Mouse (Mus musculus) intestine, embryonic 14.5 days (tissue): Measurements from ENCODE around the gene Gse1. TPM values are rescaled to one million over a fixed set of nuclear protein-coding genes. Genes with fewer than 3 reads are reported as not detected.

Source experiments
- ATAC-seq: fragments of 200-750 bp; cut with Nextera tagmentation; replicated peaks from 2 replicates; pipeline ENCODE4 v1.8.0; 2017; ENCODE audit warnings: low read depth, moderate number of reproducible peaks, moderate TSS enrichment, moderate library complexity; ENCODE audit not compliant: low FRiP score, low TSS enrichment
- DNase-seq: peaks from one replicate; pipeline ENCODE4 v3.0.0-alpha.2; 2018; ENCODE audit warnings: low spot score
- H3K27ac ChIP-seq: fragments of 300-500 bp; sonication (generic); 2 replicates; pipeline ENCODE4 v1.5.1; 2014; ENCODE audit warnings: low read depth, mild to moderate bottlenecking, control low read depth
- H3K27me3 ChIP-seq: fragments of 300-500 bp; sonication (generic); replicated peaks from 2 replicates; pipeline ENCODE4 v1.6.1; 2014; ENCODE audit warnings: low read length, control low read depth; ENCODE audit not compliant: control insufficient read depth, insufficient read depth
- H3K36me3 ChIP-seq: fragments of 300-500 bp; sonication (generic); 2 replicates; pipeline ENCODE4 v1.6.1; 2014; ENCODE audit warnings: low read length, control low read depth; ENCODE audit not compliant: control insufficient read depth, insufficient read depth
- H3K4me1 ChIP-seq: fragments of 300-500 bp; sonication (generic); replicated peaks from 2 replicates; pipeline ENCODE4 v1.6.1; 2014; ENCODE audit warnings: low read length, control low read depth, mixed read lengths; ENCODE audit not compliant: control insufficient read depth, insufficient read depth
- H3K4me2 ChIP-seq: fragments of 300-500 bp; sonication (generic); 2 replicates; pipeline ENCODE4 v1.6.1; 2014; ENCODE audit warnings: low read length
- H3K4me3 ChIP-seq: fragments of 300-500 bp; sonication (generic); 2 replicates; pipeline ENCODE4 v1.5.1; 2014; ENCODE audit warnings: low read depth, low read length, control low read depth, mixed read lengths
- H3K9ac ChIP-seq: fragments of 300-500 bp; sonication (generic); 2 replicates; pipeline ENCODE4 v1.6.1; 2014; ENCODE audit warnings: mild to moderate bottlenecking, low read length
- H3K9me3 ChIP-seq: fragments of 300-500 bp; sonication (generic); 2 replicates; pipeline ENCODE4 v1.6.1; 2016; ENCODE audit warnings: low read length, control low read depth; ENCODE audit not compliant: control insufficient read depth
- WGBS: fragments of 180-500 bp; shearing (Covaris S2); extraction: QIAGEN DNeasy Blood & Tissue Kit; methylation state at CpG from one replicate; pipeline ENCODE4 v1.1.7; 2014; 5-methylcytosine and 5-hydroxymethylcytosine counted together
- polyA plus RNA-seq: library from polyadenylated mRNA; unstranded; fragments of >200 nt; fragmentation: Nextera tagmentation; extraction: Ambion mirVana; gene quantifications from 2 replicates; pipeline ENCODE4 v1.2.1, GENCODE M21; 2014

Gse1 gene
- polyA plus RNA-seq, 1 experiment from 2014 or later, result 13.3 TPM

- H3K9ac ChIP-seq, result no peak overlapping the region
- H3K9me3 ChIP-seq, result no peaks in the 10 kb centered on the region
- no peaks in the 10 kb centered on the region for H3K27me3 ChIP-seq
- no peak overlapping the region for H3K27ac ChIP-seq
- ATAC-seq (no peak), DNase-seq (no peak)
- WGBS, result 79% methylated on average over 2 of the region's 2 CpGs
- no peak overlapping the region for H3K4me2 ChIP-seq
- no peaks in the 10 kb centered on the region for H3K36me3 ChIP-seq
- H3K4me3 ChIP-seq, result no peak overlapping the region
- peaks cover 12% of the 10 kb centered on the region for H3K4me1 ChIP-seq
These were observed 173.0 kb downstream of the Gse1 start for GRCm38 (mm10) chr8:120401216-120401615.

- WGBS, result 87% methylated on average over 7 of the region's 7 CpGs
- no peak overlapping the region for H3K27ac ChIP-seq
- no peak overlapping the region for H3K4me3 ChIP-seq
- no peaks in the 10 kb centered on the region for H3K27me3 ChIP-seq
- H3K9ac ChIP-seq, result no peak overlapping the region
- DNase-seq, result no peak
- H3K4me1 ChIP-seq, result peaks cover 12% of the 10 kb centered on the region
- no peak for ATAC-seq
- H3K36me3 ChIP-seq, result no peaks in the 10 kb centered on the region
- H3K4me2 ChIP-seq, result no peak overlapping the region
- no peaks in the 10 kb centered on the region for H3K9me3 ChIP-seq
These were observed 173.5 kb downstream of the Gse1 start for GRCm38 (mm10) chr8:120401712-120402111.

DNA sequence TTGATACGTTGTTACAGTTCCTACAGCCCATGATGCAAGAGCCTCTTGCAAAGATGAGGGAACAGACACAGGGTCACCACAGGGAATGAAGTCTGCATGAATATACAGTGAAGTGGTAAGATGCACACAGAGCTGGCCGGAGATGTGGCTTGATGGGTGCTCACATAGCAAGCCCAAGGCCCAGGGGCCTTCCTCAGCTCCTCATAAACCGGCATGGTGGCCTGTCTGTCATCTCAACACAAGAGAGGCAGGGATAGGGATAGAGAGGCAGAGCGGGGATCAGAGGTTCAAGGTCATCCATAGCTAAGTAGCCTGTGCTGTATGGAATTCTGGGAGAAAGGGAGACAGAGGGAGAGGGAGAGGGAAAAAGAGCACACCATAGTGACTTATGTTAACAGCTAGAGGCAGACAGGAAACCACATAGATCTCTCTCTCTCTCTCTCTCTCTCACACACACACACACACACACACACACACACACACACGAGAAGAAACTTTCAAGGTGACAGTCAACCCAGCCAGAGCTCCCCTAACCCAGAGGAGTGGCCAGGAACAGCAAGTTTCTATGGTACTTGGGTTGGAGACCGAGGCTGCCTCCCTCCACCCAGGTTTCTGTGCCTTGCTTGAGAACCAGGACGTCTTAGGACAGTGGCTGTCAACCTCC, 175.5 kb downstream of the Gse1 start:
- Histone ChIP-seq H3K4me1 (peaks cover 25% of the 10 kb centered on the region), H3K4me2 (no peak overlapping the region), H3K27me3 (no peaks in the 10 kb centered on the region), H3K9ac (no peak overlapping the region), H3K36me3 (no peaks in the 10 kb centered on the region), H3K9me3 (no peaks in the 10 kb centered on the region), H3K4me3 (no peak overlapping the region), H3K27ac (no peak overlapping the region)
- WGBS, result 78% methylated on average over 7 of the region's 7 CpGs
- ATAC-seq, result no peak
- DNase-seq, result no peak

DNA sequence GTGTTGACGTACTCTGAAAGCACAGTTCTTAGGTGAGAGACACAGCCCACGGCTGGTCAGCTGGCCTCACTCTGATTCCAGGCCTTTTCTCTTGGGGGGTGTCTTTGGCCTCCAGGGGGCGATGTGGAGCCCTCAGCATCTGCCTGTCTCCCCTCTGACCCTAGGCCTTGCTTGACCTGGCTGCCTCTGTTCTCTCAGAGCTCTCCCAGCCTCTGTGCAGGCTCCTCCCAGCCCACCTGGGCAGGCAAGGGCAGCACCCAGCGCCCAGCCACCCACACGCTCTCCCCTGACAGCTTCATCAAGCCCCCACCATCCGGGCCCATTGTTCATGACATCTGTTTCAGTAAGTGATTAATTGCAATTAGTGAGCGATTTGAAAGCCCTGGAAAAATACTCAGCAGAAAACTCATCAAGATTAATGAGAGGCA, 176.4 kb downstream of the Gse1 start:
- peak; percentile 74 for DNase-seq
- H3K27ac ChIP-seq, result no peak overlapping the region
- no peaks in the 10 kb centered on the region for H3K36me3 ChIP-seq
- ATAC-seq, result no peak
- H3K4me2 ChIP-seq, result no peak overlapping the region
- H3K9me3 ChIP-seq, result no peaks in the 10 kb centered on the region
- no peak overlapping the region for H3K9ac ChIP-seq
- peaks cover 17% of the 10 kb centered on the region for H3K4me1 ChIP-seq
- no peak overlapping the region for H3K4me3 ChIP-seq
- 54% methylated on average over 7 of the region's 7 CpGs for WGBS
- no peaks in the 10 kb centered on the region for H3K27me3 ChIP-seq

- no peak overlapping the region for H3K27ac ChIP-seq
- WGBS, result 84% methylated on average over 12 of the region's 12 CpGs
These were observed 177.9 kb downstream of the Gse1 start for GRCm38 (mm10) chr8:120406008-120406632.

DNA sequence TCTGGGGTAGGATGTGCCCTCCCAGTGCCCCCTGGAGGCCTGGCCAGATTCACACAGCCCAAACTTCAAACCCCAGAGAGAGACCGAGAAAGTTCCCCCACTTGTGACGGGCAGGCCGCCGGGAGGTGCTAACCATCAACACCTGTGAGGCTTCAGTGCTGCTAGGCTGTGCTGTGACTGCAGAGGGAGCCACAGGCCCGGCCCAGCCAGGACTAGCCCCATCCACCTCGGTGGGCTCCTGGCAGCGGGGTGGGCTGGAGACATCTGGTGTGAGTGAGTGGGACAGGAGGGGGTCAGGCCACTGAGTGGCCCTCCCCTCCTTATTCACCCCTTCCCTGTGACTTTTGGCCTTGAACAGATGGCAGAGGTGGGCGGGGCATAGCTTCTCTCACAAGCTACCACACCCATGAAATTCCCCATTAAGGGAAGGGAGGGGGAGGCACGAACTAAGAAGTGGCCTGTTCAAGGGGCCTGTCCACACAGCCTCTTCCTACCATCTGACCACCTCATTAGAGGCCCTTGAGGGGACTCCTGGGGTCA, 179.5 kb downstream of the Gse1 start:
- Histone ChIP-seq H3K9me3 (no peaks in the 10 kb centered on the region), H3K27ac (no peak overlapping the region), H3K27me3 (no peaks in the 10 kb centered on the region), H3K4me3 (no peak overlapping the region), H3K9ac (no peak overlapping the region), H3K4me1 (peaks cover 23% of the 10 kb centered on the region), H3K4me2 (no peak overlapping the region), H3K36me3 (no peaks in the 10 kb centered on the region)
- DNase-seq (peak; percentile 77), ATAC-seq (0 out of 2 replicates have a peak, but pooled peaks have one; percentile 37)
- 14% methylated on average over 9 of the region's 9 CpGs for WGBS

More at GRCm38 (mm10) chr8:120406008-120406632, 177.9 kb downstream of the Gse1 start:
- Histone ChIP-seq H3K4me1 (peaks cover 18% of the 10 kb centered on the region), H3K36me3 (no peaks in the 10 kb centered on the region), H3K4me2 (no peak overlapping the region), H3K4me3 (no peak overlapping the region), H3K27me3 (no peaks in the 10 kb centered on the region), H3K9ac (no peak overlapping the region), H3K9me3 (no peaks in the 10 kb centered on the region)
- ATAC-seq (no peak), DNase-seq (no peak)

DNA sequence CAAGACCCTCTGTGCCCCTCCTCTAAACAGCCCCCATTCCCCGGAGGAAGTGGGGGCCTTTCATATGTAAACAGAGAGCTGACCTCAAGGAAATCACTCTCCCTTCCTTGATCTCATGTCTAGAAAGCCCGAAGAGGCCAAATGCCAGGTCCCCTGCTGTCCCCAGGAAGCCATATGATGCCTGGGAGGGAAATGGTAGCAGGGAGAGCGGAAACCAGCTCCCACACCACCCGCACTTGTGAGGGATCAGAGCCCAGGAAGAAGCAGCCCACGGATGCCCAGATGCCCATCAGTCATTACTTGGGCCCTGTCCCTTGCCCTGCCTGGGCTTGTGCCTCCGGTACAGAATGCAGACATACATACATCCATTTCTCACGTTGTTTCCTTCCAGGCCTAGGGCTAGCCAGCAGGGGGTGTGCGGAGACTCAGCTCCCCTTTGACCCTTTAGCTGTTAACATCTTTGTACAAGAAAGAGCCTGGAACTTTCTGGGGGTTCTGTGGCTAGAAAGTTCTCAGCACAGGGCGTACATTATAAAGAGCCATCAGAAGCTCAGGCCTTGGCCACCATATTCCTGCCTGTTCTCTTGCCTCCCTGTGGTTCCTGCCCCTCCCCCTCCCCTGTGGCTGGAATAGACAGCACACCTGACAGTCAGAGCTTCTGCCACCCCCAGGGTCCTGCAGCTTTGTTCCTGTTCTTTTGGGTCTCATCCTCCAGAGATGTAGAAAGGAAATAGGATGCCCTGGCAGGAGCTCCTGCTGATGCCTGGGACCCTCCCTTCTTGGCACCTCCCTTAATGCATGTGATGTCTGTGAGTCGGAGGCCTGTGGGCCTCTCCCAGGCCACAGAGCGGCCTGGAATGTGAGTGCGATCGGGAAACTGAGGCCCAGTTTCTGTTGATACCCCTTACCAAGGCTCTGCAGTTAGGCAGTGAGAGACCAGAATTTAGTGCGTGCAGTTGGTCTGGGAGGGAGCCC, 180.3 kb downstream of the Gse1 start:
- peaks cover 23% of the 10 kb centered on the region for H3K4me1 ChIP-seq
- no peaks in the 10 kb centered on the region for H3K36me3 ChIP-seq
- H3K27me3 ChIP-seq, result no peaks in the 10 kb centered on the region
- H3K4me2 ChIP-seq, result no peak overlapping the region
- H3K9me3 ChIP-seq, result no peaks in the 10 kb centered on the region
- ATAC-seq (no peak), DNase-seq (no peak)
- H3K4me3 ChIP-seq, result no peak overlapping the region
- H3K9ac ChIP-seq, result no peak overlapping the region
- WGBS, result 47% methylated on average over 14 of the region's 14 CpGs
- no peak overlapping the region for H3K27ac ChIP-seq

- Histone ChIP-seq H3K4me2 (no peak overlapping the region), H3K9me3 (no peaks in the 10 kb centered on the region), H3K27me3 (no peaks in the 10 kb centered on the region), H3K4me1 (peaks cover 23% of the 10 kb centered on the region), H3K9ac (no peak overlapping the region), H3K36me3 (no peaks in the 10 kb centered on the region), H3K27ac (no peak overlapping the region), H3K4me3 (no peak overlapping the region)
- ATAC-seq (no peak), DNase-seq (no peak)
- 45% methylated on average over 11 of the region's 11 CpGs for WGBS
These were observed 181.2 kb downstream of the Gse1 start for GRCm38 (mm10) chr8:120409371-120410013.
